Mouse (Mus musculus) cerebellum, adult 2 months (tissue): Measurements from ENCODE around the gene Erbb4. TPM values are rescaled to one million over a fixed set of nuclear protein-coding genes. Genes with fewer than 3 reads are reported as not detected.

ENCODE experiments used
- DNase-seq, 2 experiments: peaks; one replicate each; pipeline ENCODE4 v3.0.0; 2021
- H3K27ac ChIP-seq: fragments of 200-500 bp; 2 replicates; pipeline ENCODE4 v1.5.1; 2012; ENCODE audit warnings: low read length, control low read depth, inconsistent platforms; ENCODE audit not compliant: insufficient read depth
- H3K27me3 ChIP-seq: fragments of 200-500 bp; 2 replicates; pipeline ENCODE4 v1.6.1; 2012; ENCODE audit warnings: inconsistent platforms, mild to moderate bottlenecking, low read length, moderate library complexity; ENCODE audit not compliant: control insufficient read depth, insufficient read depth
- H3K4me1 ChIP-seq: fragments of 200-500 bp; 2 replicates; pipeline ENCODE4 v1.6.1; 2011; ENCODE audit warnings: low read length; ENCODE audit not compliant: control insufficient read depth, insufficient read depth
- H3K4me3 ChIP-seq: fragments of 200-500 bp; replicated peaks from 2 replicates; pipeline ENCODE3; 2011; ENCODE audit warnings: mild to moderate bottlenecking, low read depth, low read length, control low read depth; ENCODE audit not compliant: insufficient read depth
- CTCF ChIP-seq: fragments of 200-500 bp; IDR thresholded peaks from 2 replicates; pipeline ENCODE4 v1.5.1; 2011; ENCODE audit warnings: low read depth, mild to moderate bottlenecking, control low read depth, low read length, moderate library complexity, borderline replicate concordance; ENCODE audit not compliant: insufficient read depth
- POLR2A ChIP-seq: fragments of 200-500 bp; IDR thresholded peaks from 2 replicates; pipeline ENCODE4 v1.6.1; 2011; ENCODE audit warnings: low read length, control low read depth, borderline replicate concordance; ENCODE audit not compliant: insufficient read depth
- WGBS: fragments of 180-500 bp; shearing (Covaris S2); methylation state at CpG from one replicate; pipeline ENCODE4 v1.1.7; 2018; 5-methylcytosine and 5-hydroxymethylcytosine counted together
- polyA plus RNA-seq: library from polyadenylated mRNA; depleted of rRNA; stranded (reverse); fragments of >200 nt; gene quantifications from 2 replicates; pipeline ENCODE4 v1.2.3, GENCODE M21; 2012

The Erbb4 gene
- polyA plus RNA-seq, 1 experiment, result 7.6 TPM

DNA sequence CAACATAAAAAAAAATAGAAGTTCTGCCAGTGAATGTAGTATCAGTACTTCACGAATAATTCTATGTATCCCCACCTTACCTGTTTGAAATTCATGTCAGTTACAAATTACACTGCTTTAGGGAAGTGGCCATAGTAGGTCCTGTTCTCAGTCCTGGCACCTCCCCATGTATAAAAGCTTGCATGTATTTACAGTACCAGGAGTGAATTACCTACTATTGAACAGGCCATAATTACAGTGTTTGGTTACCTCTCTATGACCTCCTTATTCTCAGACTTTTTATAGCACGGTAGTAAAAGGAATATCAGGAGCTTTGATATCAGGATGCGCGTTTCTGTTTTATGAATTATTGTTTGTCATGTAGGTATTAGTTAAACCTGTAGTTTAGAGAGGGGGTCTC is 564.9 kb downstream of the Erbb4 start:
- Histone ChIP-seq H3K4me3 (no peak overlapping the region), H3K27ac (no peak overlapping the region), H3K4me1 (no peaks in the 10 kb centered on the region), H3K27me3 (no peaks in the 10 kb centered on the region)
- no peak for TF ChIP-seq CTCF
- TF ChIP-seq POLR2A, result no peak
- WGBS, result 93% methylated on average over 4 of the region's 4 CpGs
- DNase-seq, result no peak

DNA sequence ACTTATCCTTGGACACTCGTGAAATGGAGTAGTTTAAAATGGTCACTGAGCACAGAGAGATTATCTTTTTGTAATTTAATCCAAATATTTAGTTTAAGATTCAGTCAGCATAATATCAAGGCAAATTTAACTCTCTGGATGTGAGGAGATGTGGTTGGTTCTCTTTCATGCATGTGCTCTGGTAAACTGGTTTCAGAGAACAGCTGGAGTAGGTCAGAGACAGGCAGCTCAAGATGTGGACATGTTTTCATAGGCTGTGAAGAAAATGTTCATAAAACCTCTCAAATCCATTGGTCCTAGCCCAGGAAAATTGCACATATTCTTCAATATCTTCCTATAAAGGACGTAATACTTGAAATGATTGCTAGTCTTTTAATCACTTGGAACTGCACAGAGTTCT is 590.0 kb downstream of the Erbb4 start:
- DNase-seq, result no peak
- H3K27ac ChIP-seq, result no peak overlapping the region
- H3K27me3 ChIP-seq, result no peaks in the 10 kb centered on the region
- no peak overlapping the region for H3K4me3 ChIP-seq
- H3K4me1 ChIP-seq, result no peaks in the 10 kb centered on the region
- 84% methylated on average over 2 of the region's 2 CpGs for WGBS
- TF ChIP-seq POLR2A (no peak), CTCF (no peak)

DNA sequence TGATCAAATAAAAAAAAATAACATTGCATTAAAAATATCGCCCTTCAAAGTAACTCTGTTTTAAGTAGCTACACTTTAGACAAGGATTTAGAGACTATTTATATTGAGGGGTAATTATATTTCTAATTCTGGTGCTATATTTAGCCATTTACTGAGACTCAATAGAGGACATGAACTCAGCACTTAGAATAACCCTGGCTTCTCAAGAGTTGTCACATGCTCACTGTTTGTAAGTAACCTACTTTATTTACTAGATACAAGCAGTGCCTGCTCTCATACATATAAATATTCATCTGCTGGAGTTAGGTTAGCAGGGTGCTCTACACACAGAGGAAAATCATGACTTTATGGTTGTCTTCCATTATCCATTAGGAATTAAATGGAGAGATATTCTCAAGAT is 604.0 kb downstream of the Erbb4 start:
- Histone ChIP-seq H3K27ac (no peak overlapping the region), H3K4me3 (no peak overlapping the region), H3K4me1 (no peaks in the 10 kb centered on the region), H3K27me3 (no peaks in the 10 kb centered on the region)
- TF ChIP-seq CTCF (no peak), POLR2A (no peak)
- 97% methylated on average over 1 of the region's 1 CpGs for WGBS
- no peak for DNase-seq

DNA sequence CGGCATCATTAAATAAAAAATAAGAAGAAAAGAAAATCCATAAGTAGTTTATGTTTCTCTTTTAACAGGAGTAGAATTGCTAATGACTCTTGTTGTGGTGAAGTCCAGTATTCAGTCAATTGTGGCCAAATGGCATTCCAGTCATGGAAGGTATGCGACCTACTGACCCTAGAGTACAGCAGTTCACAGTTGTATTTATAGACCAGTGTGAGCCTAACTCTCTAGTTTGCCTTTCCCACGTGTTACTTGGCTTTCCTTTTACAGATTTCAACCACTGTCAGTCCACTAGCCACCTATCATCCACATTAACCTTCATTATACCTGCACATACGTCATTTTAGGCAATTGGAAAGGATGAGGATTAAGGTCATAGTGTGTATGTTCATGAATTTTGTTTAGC is 606.3 kb downstream of the Erbb4 start:
- Histone ChIP-seq H3K27me3 (no peaks in the 10 kb centered on the region), H3K4me1 (no peaks in the 10 kb centered on the region), H3K27ac (no peak overlapping the region), H3K4me3 (no peak overlapping the region)
- no peak for DNase-seq
- no peak for TF ChIP-seq CTCF
- TF ChIP-seq POLR2A, result no peak
- 72% methylated on average over 4 of the region's 4 CpGs for WGBS

DNA sequence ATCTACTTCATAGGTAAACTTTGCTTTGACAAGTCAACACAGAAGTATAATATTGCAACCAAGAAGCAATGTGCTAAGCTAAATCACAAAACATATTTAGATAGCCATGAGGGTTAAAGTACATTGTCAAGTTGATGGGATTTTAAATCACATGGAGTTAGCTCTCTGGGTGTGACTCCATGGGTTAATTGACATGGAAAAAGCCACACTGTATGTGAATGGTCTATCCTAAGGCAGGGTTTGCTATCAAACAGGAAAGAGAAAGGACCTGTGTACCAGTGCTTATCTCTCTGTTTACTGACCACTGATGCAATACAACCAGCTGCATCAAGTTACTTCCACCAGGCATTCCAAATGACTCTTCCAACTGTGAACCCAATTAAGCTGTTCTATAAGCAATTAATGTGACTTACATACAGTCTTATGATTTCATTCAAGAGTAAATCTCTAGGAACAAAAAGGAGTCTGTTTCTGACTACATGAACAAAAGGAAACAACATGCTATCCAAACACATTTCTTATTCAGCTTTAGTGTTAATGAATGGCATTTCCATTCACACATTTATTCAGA is 641.4 kb downstream of the Erbb4 start:
- TF ChIP-seq CTCF, result no peak
- TF ChIP-seq POLR2A, result no peak
- DNase-seq, result no peak
- H3K4me1 ChIP-seq, result no peaks in the 10 kb centered on the region
- H3K4me3 ChIP-seq, result no peak overlapping the region
- no peak overlapping the region for H3K27ac ChIP-seq
- no peaks in the 10 kb centered on the region for H3K27me3 ChIP-seq

DNA sequence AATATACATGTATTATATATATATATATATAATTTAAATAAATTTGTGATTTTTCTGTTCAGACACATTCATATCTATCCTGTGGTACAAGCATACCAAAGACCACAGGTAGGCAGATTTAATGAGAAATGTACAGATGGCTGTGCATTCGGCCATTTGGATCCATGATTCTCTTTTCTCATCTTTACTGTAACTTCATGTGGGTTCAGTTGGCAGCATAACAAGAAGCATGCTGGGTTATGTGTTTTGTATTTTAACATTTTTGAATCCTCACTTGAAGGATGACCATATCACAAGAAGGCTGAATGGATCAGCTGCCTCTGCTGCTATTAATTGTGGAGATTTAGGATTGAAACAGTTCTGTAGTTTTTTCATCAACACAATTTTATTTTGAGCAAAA is 656.6 kb downstream of the Erbb4 start:
- TF ChIP-seq POLR2A, result no peak
- TF ChIP-seq CTCF, result no peak
- peak in 1 of 2 experiments; percentile 56 for DNase-seq

DNA sequence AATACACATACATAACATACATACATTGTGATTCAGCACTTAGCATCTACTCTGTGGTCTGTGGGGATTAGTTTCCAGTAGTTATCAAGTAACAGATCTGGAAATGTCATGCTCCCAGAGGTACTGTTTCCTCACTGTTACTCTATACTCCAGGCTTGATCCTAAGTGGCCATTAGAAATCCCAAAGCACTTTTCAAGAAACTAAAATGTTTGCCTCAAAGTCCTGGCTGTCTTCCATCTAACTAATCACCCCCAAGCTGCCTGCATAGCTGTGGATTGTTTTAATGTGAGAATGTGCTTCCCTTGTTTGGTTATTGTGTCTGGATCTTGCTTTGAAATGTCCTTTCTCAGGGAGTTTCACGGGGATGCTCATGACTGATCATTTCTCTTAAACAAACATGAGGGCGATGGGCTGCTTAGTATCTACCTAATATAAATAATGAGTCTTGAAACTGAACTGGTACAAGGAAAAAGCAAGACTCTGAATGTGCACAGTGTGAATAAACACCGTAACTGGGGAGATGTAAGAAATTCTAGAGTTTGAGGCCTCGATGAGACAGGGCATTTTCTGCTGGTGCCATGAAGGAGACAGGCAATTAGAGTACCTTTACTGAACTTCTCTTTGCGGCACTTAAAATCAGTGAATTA is 683.4 kb downstream of the Erbb4 start:
- H3K27ac ChIP-seq, result no peak overlapping the region
- H3K27me3 ChIP-seq, result no peaks in the 10 kb centered on the region
- 92% methylated on average over 5 of the region's 5 CpGs for WGBS
- H3K4me3 ChIP-seq, result no peak overlapping the region
- TF ChIP-seq CTCF (no peak), POLR2A (no peak)
- H3K4me1 ChIP-seq, result no peaks in the 10 kb centered on the region
- DNase-seq, result no peak

More for the DNA sequence above, 656.6 kb downstream of the Erbb4 start:
- Histone ChIP-seq H3K4me3 (no peak overlapping the region), H3K4me1 (no peaks in the 10 kb centered on the region; the same call in 1 of the 2 replicates), H3K27me3 (no peaks in the 10 kb centered on the region), H3K27ac (no peak overlapping the region)
- WGBS, result 24% methylated on average over 1 of the region's 1 CpGs

DNA sequence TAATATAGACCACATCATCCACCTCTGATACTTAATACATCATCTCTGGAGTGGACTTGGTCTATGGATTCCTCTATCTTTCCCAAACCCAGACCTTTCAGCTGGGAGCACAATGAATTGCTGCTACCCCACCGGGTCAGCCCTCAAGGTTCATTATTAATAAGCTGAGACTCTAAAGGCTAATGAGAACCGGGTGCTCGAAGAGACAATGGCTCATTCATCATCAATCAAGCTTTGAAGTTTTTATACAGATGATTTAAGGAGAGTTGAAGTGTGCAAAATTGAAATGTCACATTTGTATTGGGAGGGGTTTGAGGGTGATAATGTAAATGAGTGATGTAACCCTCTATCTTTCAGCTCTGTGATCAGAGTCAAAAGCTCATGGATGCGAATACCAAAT is 706.7 kb downstream of the Erbb4 start:
- no peaks in the 10 kb centered on the region for H3K4me1 ChIP-seq
- H3K4me3 ChIP-seq, result no peak overlapping the region
- 48% methylated on average over 4 of the region's 4 CpGs for WGBS
- TF ChIP-seq POLR2A, result no peak
- no peak for TF ChIP-seq CTCF
- H3K27ac ChIP-seq, result no peak overlapping the region
- H3K27me3 ChIP-seq, result no peaks in the 10 kb centered on the region
- DNase-seq, result no peak
